In genomic region chrX:36941106-36941505, GRCm38 (mm10) we compare ENCODE assay signal across 22 mouse cellular contexts. TPM values are rescaled to one million over a fixed set of nuclear protein-coding genes. Genes with fewer than 3 reads are reported as not detected.
DNase-seq lines count a peak whose midpoint lies in the region; ATAC-seq and TF ChIP-seq lines count a peak whose summit lies in the region.
"Had no signal": no experiment of that assay in that cellular context is flagged by ENCODE, and none has a peak within 500 bp of the region (broad histone marks: within the 10 kb centered on the region; RNA-seq: fewer than 3 reads in every experiment).

No protein-coding gene starts in this region.

- no peak for TF ChIP-seq POLR2A in lung, adult 2 months (IDR thresholded peaks at IDR 0.05; ENCODE audit: borderline replicate concordance, extremely low read depth, low read depth, low read length)

- no peaks in the 10 kb centered on the region for H3K36me3 ChIP-seq in lung, embryonic 14.5 days (ENCODE audit: insufficient read depth)

- no peaks in the 10 kb centered on the region for H3K9me3 ChIP-seq in lung, embryonic 14.5 days (ENCODE audit: low read depth, low read length)
- H3K9me3 ChIP-seq: embryonic facial prominence, embryonic 10.5 days; embryonic facial prominence, embryonic 12.5 days; forebrain, embryonic 13.5 days; forebrain, embryonic 15.5 days; G1E had no signal

- H3K4me3 ChIP-seq in lung, embryonic 14.5 days (ENCODE audit: low read depth, low read length), result no peak overlapping the region
- no peak overlapping the region for H3K4me3 ChIP-seq in lung, adult 2 months (replicated peaks; ENCODE audit: extremely low read depth, low read depth, low read length)
- H3K4me3 ChIP-seq: embryonic facial prominence, embryonic 10.5 days; embryonic facial prominence, embryonic 12.5 days; forebrain, embryonic 13.5 days; forebrain, embryonic 15.5 days had no signal

- 65% methylated on average over 3 of the region's 3 CpGs for WGBS in lung, embryonic 14.5 days
- 76% methylated on average over 3 of the region's 3 CpGs for WGBS in lung, adult 2 months

- H3K4me1 ChIP-seq in lung, embryonic 14.5 days (ENCODE audit: insufficient read depth), result peaks cover 3% of the 10 kb centered on the region; the same call in 1 of the 2 replicates
- no peaks in the 10 kb centered on the region for H3K4me1 ChIP-seq in lung, adult 2 months (ENCODE audit: control insufficient read depth, insufficient read depth, low read length)
- H3K4me1 ChIP-seq: embryonic facial prominence, embryonic 10.5 days; embryonic facial prominence, embryonic 12.5 days; forebrain, embryonic 13.5 days; forebrain, embryonic 15.5 days had no signal

- peak; percentile 23 for DNase-seq in lung, embryonic 14.5 days
- no peak for DNase-seq in lung, adult 2 months
- DNase-seq in NIH3T3 (ENCODE audit: low read depth), result peak; percentile 73
- no peak for DNase-seq in ovary, postnatal 10 days (ENCODE audit: low spot score)
- no peak for DNase-seq in spleen, postnatal 14 days (ENCODE audit: low spot score in 2 of 2)
- DNase-seq: adrenal gland, adult 8-10 months; adrenal gland, postnatal 14 days; adrenal gland, postnatal 36 days; B cell, adult 2 months; cerebellum, adult 11-12 months; cerebellum, adult 2 months; cerebellum, adult 9-10 months; cerebellum, postnatal 10 days; cerebellum, postnatal 25 days; forebrain, postnatal 0 days had no signal

- H3K27ac ChIP-seq in lung, embryonic 14.5 days (ENCODE audit: low read depth), result no peak overlapping the region
- H3K27ac ChIP-seq: embryonic facial prominence, embryonic 10.5 days; embryonic facial prominence, embryonic 12.5 days; forebrain, embryonic 13.5 days; forebrain, embryonic 15.5 days had no signal

- H3K4me2 ChIP-seq in lung, embryonic 14.5 days, result no peak overlapping the region
- H3K4me2 ChIP-seq: embryonic facial prominence, embryonic 12.5 days; forebrain, embryonic 13.5 days; forebrain, embryonic 15.5 days had no signal

- ATAC-seq in lung, embryonic 14.5 days (ENCODE audit: insufficient read depth), result no peak
- ATAC-seq: CD4-positive, CD25-positive, alpha-beta regulatory T cell, adult 4 months; forebrain, embryonic 13.5 days; forebrain, embryonic 15.5 days; forebrain, postnatal 0 days had no signal

- no peak for TF ChIP-seq CTCF in lung, embryonic 14.5 days (IDR thresholded peaks at IDR 0.05; ENCODE audit: low read depth)
- TF ChIP-seq CTCF in lung, adult 2 months (IDR thresholded peaks at IDR 0.05; ENCODE audit: insufficient read depth, low read length), result no peak

- no peak overlapping the region for H3K9ac ChIP-seq in lung, embryonic 14.5 days
- H3K9ac ChIP-seq: embryonic facial prominence, embryonic 12.5 days; forebrain, embryonic 13.5 days; forebrain, embryonic 15.5 days; forebrain, postnatal 0 days had no signal

- no peaks in the 10 kb centered on the region for H3K27me3 ChIP-seq in lung, embryonic 14.5 days (ENCODE audit: insufficient read depth, low read length)
- H3K27me3 ChIP-seq: CH12.LX; embryonic facial prominence, embryonic 12.5 days; forebrain, embryonic 13.5 days; forebrain, embryonic 15.5 days had no signal

RNA-seq across cellular contexts. Expression of gene Nkrf, which starts 38.4 kb away (rescaled TPM):
- 2.8 and 2.9 TPM in 2 replicates for polyA plus RNA-seq in lung, embryonic 14.5 days (2014; fragmentation: Nextera tagmentation; extraction: Ambion mirVana)
- polyA plus RNA-seq in lung, adult 2 months (2012; rRNA removed), result 0.48 and 0.80 TPM in 2 replicates

RNA-seq across cellular contexts. Expression of gene Sept6, which starts 50.5 kb away (rescaled TPM):
- polyA plus RNA-seq in lung, embryonic 14.5 days (2014; fragmentation: Nextera tagmentation; extraction: Ambion mirVana), result 18.6 and 19.7 TPM in 2 replicates
- polyA plus RNA-seq in lung, adult 2 months (2012; rRNA removed), result 5.6 and 9.0 TPM in 2 replicates

Comparison
In these comparisons a context has a peak if more than half of its experiments do, and no peak if none do; other contexts are left out.
1. DNase-seq: peak in lung, embryonic 14.5 days (single experiment) and NIH3T3 (single experiment); none in lung, adult 2 months (single experiment), ovary, postnatal 10 days (single experiment) and spleen, postnatal 14 days (0 of 2).